In the genomic region with DNA sequence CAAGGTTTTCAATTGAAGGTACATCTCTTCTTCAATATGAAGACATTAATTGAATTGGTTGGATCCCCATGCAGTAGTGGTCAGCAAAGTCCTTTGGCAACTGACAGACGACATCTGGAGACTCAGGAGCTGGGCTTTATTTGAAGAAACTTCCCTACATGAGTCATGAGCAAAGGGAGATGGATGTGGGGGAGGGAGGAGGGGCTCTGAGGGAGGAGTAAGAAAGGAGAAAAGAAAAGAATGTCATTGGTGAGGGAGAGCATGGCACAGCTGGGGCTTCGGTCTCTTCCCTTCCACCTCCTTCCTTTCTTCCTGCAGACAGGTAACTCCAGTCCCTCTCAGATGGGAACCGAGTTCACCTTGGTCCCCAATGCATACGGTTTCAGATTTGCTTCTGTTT, we compare ENCODE assay signal across 10 mouse cellular contexts.
"Had no signal": no experiment of that assay in that cellular context is flagged by ENCODE, and none has a peak within 500 bp of the region (broad histone marks: within the 10 kb centered on the region; RNA-seq: fewer than 3 reads in every experiment).

No protein-coding gene starts in this region.

- ATAC-seq: midbrain, embryonic 13.5 days had no signal

- DNase-seq: kidney, adult 11 months; kidney, adult 9 months; kidney, postnatal 14 days; thymus, adult 2 months; thymus, postnatal 25 days had no signal

- H3K4me3 ChIP-seq: limb, embryonic 13.5 days; megakaryocyte, embryonic 14.5 days; midbrain, embryonic 13.5 days had no signal

- H3K36me3 ChIP-seq: limb, embryonic 13.5 days had no signal

- H3K4me1 ChIP-seq: limb, embryonic 13.5 days; megakaryocyte, embryonic 14.5 days had no signal

- H3K27me3 ChIP-seq: limb, embryonic 13.5 days; midbrain, embryonic 13.5 days had no signal

- H3K4me2 ChIP-seq: limb, embryonic 13.5 days; midbrain, embryonic 13.5 days had no signal

- H3K9ac ChIP-seq: limb, embryonic 13.5 days; liver, embryonic 14.5 days; midbrain, embryonic 13.5 days had no signal

- H3K9me3 ChIP-seq: limb, embryonic 13.5 days; megakaryocyte, embryonic 14.5 days; midbrain, embryonic 13.5 days had no signal

- H3K27ac ChIP-seq: limb, embryonic 13.5 days; liver, embryonic 14.5 days; macrophage; midbrain, embryonic 13.5 days had no signal
